Mouse (Mus musculus): Measurements from ENCODE around the gene Ephx4. TPM values are rescaled to one million over a fixed set of nuclear protein-coding genes. Genes with fewer than 3 reads are reported as not detected.
A peak's percentile ranks its signal among the peaks of the same experiment; 100 is the strongest.

Ephx4 gene
- polyA plus RNA-seq, 1 experiment from 2014 or later, result 2.1 TPM

DNA sequence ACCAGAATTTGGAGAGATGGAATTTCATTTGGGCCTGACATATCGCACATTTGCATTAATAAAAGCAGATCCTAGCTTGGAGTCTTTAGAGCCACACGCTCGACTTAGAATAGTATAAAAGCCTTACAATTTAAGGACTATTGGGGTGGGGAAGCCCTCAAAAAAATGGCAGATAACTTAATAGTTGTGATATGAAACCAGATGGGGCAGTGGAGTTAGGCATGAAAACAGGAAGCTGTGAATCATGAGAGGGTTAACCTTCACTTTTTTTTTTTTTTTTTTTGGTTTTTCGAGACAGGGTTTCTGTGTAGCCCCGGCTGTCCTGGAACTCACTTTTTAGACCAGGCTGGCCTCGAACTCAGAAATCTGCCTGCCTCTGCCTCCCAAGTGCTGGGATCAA, 33.6 kb downstream of the Ephx4 start:
- no peak overlapping the region for H3K4me3 ChIP-seq
- peaks cover 5% of the 10 kb centered on the region; the same call in 1 of the 2 replicates for H3K4me1 ChIP-seq
- no peak for ATAC-seq (ENCODE audit: insufficient number of reproducible peaks, low FRiP score, low TSS enrichment, low read depth)
- H3K4me2 ChIP-seq, result no peak overlapping the region
- H3K27me3 ChIP-seq, result 0 out of 2 replicates have a peak, but pooled peaks cover 2% of the 10 kb centered on the region
- no peak overlapping the region for H3K27ac ChIP-seq
- no peaks in the 10 kb centered on the region for H3K9me3 ChIP-seq
- WGBS, result 85% methylated on average over 6 of the region's 6 CpGs
- no peaks in the 10 kb centered on the region for H3K36me3 ChIP-seq
- H3K9ac ChIP-seq, result no peak overlapping the region

DNA sequence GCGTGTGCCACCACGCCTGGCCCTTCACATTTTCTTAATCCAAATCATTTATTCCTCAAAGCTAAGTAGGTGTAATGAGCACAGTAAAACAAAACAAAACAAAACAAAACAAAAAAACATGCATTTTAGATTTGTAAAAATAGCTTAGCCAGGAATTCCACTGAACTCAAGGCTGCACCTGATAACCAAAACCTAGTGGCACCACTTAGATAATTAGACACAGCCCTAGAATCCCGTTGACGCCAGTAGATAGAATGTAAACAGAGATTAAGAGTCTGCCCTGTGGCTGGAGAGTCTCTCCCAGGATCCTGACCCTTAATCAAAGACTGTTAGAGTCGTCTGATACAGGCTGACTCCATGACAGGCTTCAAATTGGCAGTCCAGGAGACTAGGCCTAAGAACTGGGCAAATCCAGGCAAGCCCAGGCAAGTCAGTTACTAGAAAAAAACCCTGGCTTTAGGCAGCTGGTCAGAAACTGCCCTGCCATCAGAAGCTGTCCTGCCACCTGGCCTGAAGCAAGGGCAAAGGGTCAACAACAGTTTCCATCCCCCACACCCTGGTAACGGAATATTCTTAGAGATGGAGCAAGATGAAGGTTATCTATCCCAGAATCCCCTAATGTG, 34.2 kb downstream of the Ephx4 start:
- Histone ChIP-seq H3K4me3 (no peak overlapping the region), H3K27me3 (0 out of 2 replicates have a peak, but pooled peaks cover 2% of the 10 kb centered on the region), H3K4me1 (peaks cover 5% of the 10 kb centered on the region; the same call in 1 of the 2 replicates), H3K9ac (no peak overlapping the region), H3K4me2 (no peak overlapping the region), H3K27ac (no peak overlapping the region), H3K9me3 (no peaks in the 10 kb centered on the region), H3K36me3 (no peaks in the 10 kb centered on the region)
- WGBS, result 67% methylated on average over 6 of the region's 6 CpGs
- no peak for ATAC-seq (ENCODE audit: insufficient number of reproducible peaks, low FRiP score, low TSS enrichment, low read depth)

DNA sequence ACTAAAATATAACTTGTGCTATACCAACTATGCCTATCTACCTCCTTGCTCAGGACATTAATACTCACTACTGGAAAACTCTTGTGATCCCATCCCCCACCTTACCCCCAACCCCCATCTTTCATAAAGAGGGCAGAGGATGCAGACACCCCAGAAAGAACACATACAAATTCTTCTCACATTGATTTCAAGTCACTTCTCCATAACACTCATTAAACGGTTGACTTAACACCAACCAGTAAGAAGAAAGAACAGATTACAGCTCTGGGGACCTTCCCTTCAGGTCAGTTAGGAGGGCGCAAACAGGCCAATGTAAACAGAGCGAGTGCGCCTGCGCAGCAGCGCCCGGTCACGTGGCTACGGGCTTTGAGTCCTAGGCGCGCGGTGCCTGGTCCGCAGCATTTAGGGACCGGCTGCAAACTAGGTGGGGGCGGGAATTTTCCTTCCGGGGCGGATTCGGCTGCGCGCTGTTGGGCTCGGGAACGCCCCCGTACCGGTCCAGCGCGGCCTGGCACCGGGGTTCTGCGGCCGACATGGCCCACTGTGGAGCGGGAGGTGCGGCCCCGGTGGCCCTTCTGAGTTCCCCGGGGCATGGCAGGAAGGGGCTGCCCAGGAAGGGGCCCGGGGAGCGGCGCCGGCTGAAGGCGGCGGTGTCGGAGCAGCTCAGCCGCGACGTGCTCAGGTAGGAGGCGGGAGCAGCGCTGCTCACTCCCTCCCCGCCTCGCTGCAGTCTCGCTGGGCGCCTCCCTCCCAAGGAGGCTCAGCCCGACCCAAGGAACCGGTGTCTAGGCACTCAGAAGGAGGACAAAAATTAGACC, 35.1 kb downstream of the Ephx4 start, which contains the start of gene Btbd8:
Btbd8 (plus strand) TSS at position 534 of the 818 bp plus-strand sequence.
- WGBS, result under 1% methylated on average over 51 of the region's 51 CpGs
- peak within 1 kb of the TSS; percentile 71 for H3K4me2 ChIP-seq
- ATAC-seq (ENCODE audit: insufficient number of reproducible peaks, low FRiP score, low TSS enrichment, low read depth), result peak; percentile 93
- H3K27ac ChIP-seq, result peak within 1 kb of the TSS; percentile 93
- peak within 1 kb of the TSS; percentile 97 for H3K4me3 ChIP-seq
- H3K36me3 ChIP-seq, result no peaks in the 10 kb centered on the region
- H3K9ac ChIP-seq, result peak within 1 kb of the TSS; percentile 93
- H3K9me3 ChIP-seq, result no peaks in the 10 kb centered on the region
- 0 out of 2 replicates have a peak, but pooled peaks cover 1% of the 10 kb centered on the region for H3K27me3 ChIP-seq
- peaks cover 6% of the 10 kb centered on the region; the same call in 1 of the 2 replicates for H3K4me1 ChIP-seq

DNA sequence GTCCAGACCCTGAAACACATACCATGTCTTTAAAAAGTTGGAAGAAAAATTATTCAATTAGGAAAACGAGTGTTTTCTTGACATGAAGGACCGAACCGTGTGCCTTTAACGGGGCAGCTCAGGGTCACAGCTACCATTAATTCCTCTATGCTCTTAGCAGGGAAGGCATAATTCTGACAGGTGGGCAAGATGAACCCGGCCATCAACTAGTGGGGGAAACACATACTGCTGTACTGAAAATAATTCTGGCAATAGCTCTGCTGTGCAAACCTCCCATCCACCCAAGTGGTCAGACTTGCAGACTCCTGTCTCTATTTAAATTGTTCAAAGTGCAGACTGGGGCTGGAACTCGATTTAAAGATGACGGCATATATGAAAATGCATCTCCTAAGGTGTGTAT, 35.8 kb downstream of the Ephx4 start:
- H3K4me1 ChIP-seq, result peaks cover 6% of the 10 kb centered on the region; the same call in 1 of the 2 replicates
- no peak for ATAC-seq (ENCODE audit: insufficient number of reproducible peaks, low FRiP score, low TSS enrichment, low read depth)
- H3K9ac ChIP-seq, result peak overlapping the region; percentile 93
- WGBS, result 15% methylated on average over 7 of the region's 7 CpGs
- H3K27ac ChIP-seq, result peak overlapping the region; percentile 93
- peak overlapping the region; percentile 97 for H3K4me3 ChIP-seq
- no peaks in the 10 kb centered on the region for H3K36me3 ChIP-seq
- H3K9me3 ChIP-seq, result no peaks in the 10 kb centered on the region
- H3K4me2 ChIP-seq, result peak overlapping the region; percentile 71
- H3K27me3 ChIP-seq, result no peaks in the 10 kb centered on the region

DNA sequence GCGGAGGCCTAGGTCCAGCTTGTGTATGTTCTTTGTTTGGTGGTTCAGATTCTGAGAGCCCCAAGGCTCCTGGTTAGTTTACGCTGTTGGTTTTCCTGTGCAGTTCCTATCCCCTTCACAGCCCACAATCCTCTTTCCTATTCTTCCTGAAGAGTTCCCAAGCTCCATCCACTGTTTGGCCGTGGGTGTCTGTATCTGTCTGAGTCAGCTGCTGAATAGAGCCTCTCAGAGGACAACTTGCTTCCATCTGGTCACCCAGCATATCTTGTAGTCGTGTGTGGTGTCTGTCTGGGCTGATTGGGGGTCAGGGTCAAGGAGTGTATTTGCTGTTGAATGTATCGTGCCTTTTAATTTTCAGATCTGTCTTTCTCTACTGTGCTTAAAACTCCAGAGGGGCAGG, 39.3 kb downstream of the Ephx4 start:
- WGBS, result 79% methylated on average over 5 of the region's 5 CpGs
- H3K27me3 ChIP-seq, result no peaks in the 10 kb centered on the region
- H3K36me3 ChIP-seq, result no peaks in the 10 kb centered on the region
- H3K4me2 ChIP-seq, result no peak overlapping the region
- no peak overlapping the region for H3K9ac ChIP-seq
- no peak overlapping the region for H3K4me3 ChIP-seq
- no peaks in the 10 kb centered on the region for H3K9me3 ChIP-seq
- H3K27ac ChIP-seq, result no peak overlapping the region
- no peak for ATAC-seq (ENCODE audit: insufficient number of reproducible peaks, low FRiP score, low TSS enrichment, low read depth)
- H3K4me1 ChIP-seq, result peaks cover 6% of the 10 kb centered on the region; the same call in 1 of the 2 replicates

DNA sequence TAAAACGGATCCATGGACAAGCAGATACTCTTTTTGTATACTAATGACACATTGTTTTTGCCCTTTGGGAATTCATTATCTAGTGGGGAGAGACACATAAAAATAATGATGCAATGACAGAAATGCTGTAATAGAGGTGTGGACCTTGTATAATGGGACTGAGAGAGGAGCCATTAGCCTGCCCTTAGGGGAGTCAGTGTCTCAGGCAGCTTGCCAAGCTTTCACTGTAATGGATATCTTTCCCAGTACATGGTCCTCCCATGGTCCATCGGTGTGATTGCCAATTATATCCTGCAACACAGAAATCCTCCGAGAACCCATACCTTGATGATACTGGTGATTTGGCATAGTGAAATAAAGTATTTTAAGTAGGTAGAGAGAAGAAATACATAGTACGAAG, 41.7 kb downstream of the Ephx4 start:
- ATAC-seq (ENCODE audit: insufficient number of reproducible peaks, low FRiP score, low TSS enrichment, low read depth), result no peak
- no peak overlapping the region for H3K27ac ChIP-seq

DNA sequence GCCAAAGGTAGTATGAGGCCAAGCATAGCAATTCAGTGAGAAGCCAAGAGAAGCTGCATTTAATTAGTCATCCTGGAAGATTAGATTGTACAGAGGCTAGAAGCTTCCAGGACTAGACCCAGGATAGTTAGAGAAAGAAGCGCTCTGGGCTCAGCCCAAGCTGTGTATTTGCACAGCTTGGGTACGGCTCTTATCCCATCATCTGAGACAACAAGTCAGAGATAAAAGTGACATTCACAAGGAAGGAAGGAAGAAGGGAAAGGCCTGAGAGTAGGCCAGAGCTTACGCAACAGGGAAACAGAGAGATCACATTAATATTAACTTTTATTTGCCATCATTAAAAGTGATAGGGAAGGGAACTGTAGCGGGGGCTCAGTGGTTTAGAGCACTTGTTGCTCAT, 45.4 kb downstream of the Ephx4 start:
- no peak overlapping the region for H3K4me2 ChIP-seq
- H3K4me3 ChIP-seq, result no peak overlapping the region
- no peak for ATAC-seq (ENCODE audit: insufficient number of reproducible peaks, low FRiP score, low TSS enrichment, low read depth)

More for the DNA sequence above, 41.7 kb downstream of the Ephx4 start:
- H3K4me3 ChIP-seq, result no peak overlapping the region
- no peak overlapping the region for H3K9ac ChIP-seq
- 0 out of 2 replicates have a peak, but pooled peaks cover 2% of the 10 kb centered on the region for H3K4me1 ChIP-seq
- H3K27me3 ChIP-seq, result no peaks in the 10 kb centered on the region
- 78% methylated on average over 4 of the region's 4 CpGs for WGBS
- H3K4me2 ChIP-seq, result no peak overlapping the region
- H3K9me3 ChIP-seq, result no peaks in the 10 kb centered on the region
- no peaks in the 10 kb centered on the region for H3K36me3 ChIP-seq

DNA sequence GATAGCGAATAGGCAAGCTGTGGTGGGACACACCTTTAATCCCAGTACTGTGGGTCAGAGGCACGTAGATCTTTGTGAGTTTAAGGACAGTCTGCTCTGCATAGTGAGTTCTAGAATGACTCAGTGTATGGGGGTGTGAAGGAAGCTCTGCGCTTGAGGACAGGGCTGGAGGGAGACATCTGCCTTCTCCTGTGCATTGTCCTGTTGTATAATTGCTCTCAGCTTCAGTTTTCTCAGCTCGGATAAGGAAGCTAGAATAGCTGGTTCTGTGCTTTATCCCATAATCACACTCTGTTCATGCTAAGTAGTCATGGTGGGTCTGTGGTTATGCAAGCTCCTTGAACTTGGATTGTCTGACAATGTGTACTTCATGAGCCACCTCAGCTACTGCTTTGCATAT, 46.2 kb downstream of the Ephx4 start:
- H3K27ac ChIP-seq, result no peak overlapping the region
- H3K9me3 ChIP-seq, result no peaks in the 10 kb centered on the region
- no peak overlapping the region for H3K9ac ChIP-seq
- H3K36me3 ChIP-seq, result peaks cover 4% of the 10 kb centered on the region
- no peaks in the 10 kb centered on the region for H3K4me1 ChIP-seq
- WGBS, result 89% methylated on average over 4 of the region's 4 CpGs
- no peak for ATAC-seq (ENCODE audit: insufficient number of reproducible peaks, low FRiP score, low TSS enrichment, low read depth)
- no peaks in the 10 kb centered on the region for H3K27me3 ChIP-seq
- H3K4me3 ChIP-seq, result no peak overlapping the region
- H3K4me2 ChIP-seq, result no peak overlapping the region

More for the DNA sequence above, 45.4 kb downstream of the Ephx4 start:
- no peaks in the 10 kb centered on the region for H3K9me3 ChIP-seq
- H3K4me1 ChIP-seq, result no peaks in the 10 kb centered on the region
- WGBS, result 81% methylated on average over 4 of the region's 4 CpGs
- H3K36me3 ChIP-seq, result peaks cover 4% of the 10 kb centered on the region
- no peak overlapping the region for H3K9ac ChIP-seq
- H3K27me3 ChIP-seq, result no peaks in the 10 kb centered on the region
- no peak overlapping the region for H3K27ac ChIP-seq

DNA sequence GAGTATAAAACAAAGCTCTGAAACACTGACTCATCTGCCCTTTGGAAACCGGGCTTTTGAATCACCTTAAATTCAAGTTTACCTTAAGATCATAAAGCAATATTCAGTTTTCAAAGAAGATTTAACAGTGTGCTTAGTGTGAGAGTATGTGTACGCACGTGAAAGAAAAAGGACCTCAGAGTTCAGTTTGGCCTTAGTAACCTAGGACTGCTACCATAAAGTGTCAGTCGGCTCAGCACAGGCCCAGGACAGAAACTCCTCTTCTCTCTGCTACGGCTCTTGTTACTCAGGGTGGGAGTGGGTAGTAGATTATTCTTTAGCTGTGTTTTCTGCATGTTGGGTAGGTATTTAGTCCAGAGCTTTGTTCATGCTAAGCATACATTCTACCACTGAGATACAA, 47.1 kb downstream of the Ephx4 start:
- Histone ChIP-seq H3K36me3 (peaks cover 4% of the 10 kb centered on the region), H3K9ac (no peak overlapping the region), H3K9me3 (no peaks in the 10 kb centered on the region), H3K4me3 (no peak overlapping the region), H3K4me2 (no peak overlapping the region), H3K4me1 (no peaks in the 10 kb centered on the region), H3K27ac (no peak overlapping the region), H3K27me3 (no peaks in the 10 kb centered on the region)
- 86% methylated on average over 5 of the region's 5 CpGs for WGBS
- ATAC-seq (ENCODE audit: insufficient number of reproducible peaks, low FRiP score, low TSS enrichment, low read depth), result no peak

DNA sequence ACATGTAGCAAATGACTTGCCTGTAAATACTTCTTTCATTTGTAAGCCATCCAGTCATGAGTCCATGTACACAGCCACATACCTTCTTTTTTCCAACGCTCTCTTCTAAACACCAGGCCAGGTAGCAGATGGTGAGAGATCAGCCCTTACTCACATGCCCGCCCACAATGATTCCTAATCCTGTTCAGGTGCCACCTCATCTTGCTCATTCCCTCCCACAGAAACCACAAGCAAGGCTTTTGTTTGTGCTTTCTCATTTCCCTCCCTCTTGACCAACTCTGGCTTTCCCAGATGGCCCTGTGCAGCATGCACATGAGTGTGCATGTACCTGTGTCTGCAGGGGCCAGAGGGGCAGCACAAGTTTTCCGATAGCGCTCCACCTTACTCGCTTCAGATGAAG, 47.8 kb downstream of the Ephx4 start:
- no peak for ATAC-seq (ENCODE audit: insufficient number of reproducible peaks, low FRiP score, low TSS enrichment, low read depth)
- Histone ChIP-seq H3K4me3 (no peak overlapping the region), H3K27ac (no peak overlapping the region), H3K9me3 (no peaks in the 10 kb centered on the region), H3K27me3 (no peaks in the 10 kb centered on the region), H3K9ac (no peak overlapping the region), H3K4me2 (no peak overlapping the region), H3K36me3 (peaks cover 4% of the 10 kb centered on the region), H3K4me1 (no peaks in the 10 kb centered on the region)
- 89% methylated on average over 5 of the region's 5 CpGs for whole genome bisulfite sequencing

DNA sequence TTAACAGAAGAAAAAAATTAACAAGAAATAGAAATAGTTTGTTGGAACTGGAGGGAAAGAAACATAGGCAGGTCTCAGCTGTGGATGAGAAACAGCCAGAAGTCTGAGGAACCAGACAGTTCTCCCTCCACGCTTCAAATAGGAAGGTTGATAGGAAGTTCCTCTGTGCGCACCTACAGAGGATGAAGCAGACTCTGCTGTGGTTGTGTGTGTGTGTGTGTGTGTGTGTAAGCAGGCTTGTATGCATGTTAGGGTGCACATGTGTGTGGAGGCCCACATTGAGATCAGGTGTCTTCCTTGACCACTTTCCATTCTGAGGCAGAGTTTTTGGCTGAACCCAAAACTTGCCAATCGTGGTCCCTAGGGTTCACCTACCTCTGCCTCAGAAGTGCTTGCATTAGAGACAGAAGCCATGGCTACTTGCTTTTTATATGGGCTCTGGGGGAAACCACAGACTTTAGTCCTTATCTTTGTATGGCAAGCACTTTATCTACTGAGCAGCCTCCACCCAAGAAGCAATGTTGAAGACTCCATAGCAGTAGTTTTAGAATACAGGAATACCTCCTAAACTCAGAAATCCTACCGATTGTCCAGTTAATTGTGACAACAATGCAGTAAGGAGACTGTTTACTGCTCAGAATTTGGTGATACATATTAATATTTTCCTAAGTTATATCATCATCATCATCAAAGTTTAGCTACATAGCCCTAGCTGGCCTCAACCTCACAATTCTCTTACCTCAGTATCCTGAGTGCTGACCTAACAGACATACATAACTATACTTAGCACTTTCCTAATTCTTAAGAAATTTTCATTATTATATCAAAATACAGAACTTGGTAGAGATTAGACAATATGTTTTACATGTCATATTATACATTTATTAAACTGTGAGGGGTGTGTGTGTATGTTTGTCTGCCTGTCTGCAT, 59.9 kb downstream of the Ephx4 start:
- H3K27ac ChIP-seq, result no peak overlapping the region
- H3K4me1 ChIP-seq, result no peaks in the 10 kb centered on the region
- H3K4me3 ChIP-seq, result no peak overlapping the region
- H3K4me2 ChIP-seq, result no peak overlapping the region
- H3K27me3 ChIP-seq, result no peaks in the 10 kb centered on the region
- no peaks in the 10 kb centered on the region for H3K9me3 ChIP-seq
- no peaks in the 10 kb centered on the region for H3K36me3 ChIP-seq
- H3K9ac ChIP-seq, result no peak overlapping the region
- ATAC-seq (ENCODE audit: insufficient number of reproducible peaks, low FRiP score, low TSS enrichment, low read depth), result no peak
- 88% methylated on average over 4 of the region's 4 CpGs for WGBS
